Mouse (Mus musculus) cerebellum, adult 2 months (tissue): Measurements from ENCODE around the gene Colgalt1.

ENCODE experiments used
- CTCF ChIP-seq: fragments of 200-500 bp; IDR thresholded peaks from 2 replicates; pipeline ENCODE4 v1.5.1; 2011; ENCODE audit warnings: low read depth, mild to moderate bottlenecking, control low read depth, low read length, moderate library complexity, borderline replicate concordance; ENCODE audit not compliant: insufficient read depth
- POLR2A ChIP-seq: fragments of 200-500 bp; IDR thresholded peaks from 2 replicates; pipeline ENCODE4 v1.6.1; 2011; ENCODE audit warnings: low read length, control low read depth, borderline replicate concordance; ENCODE audit not compliant: insufficient read depth

- TF ChIP-seq CTCF (no peak), POLR2A (no peak)
Observed at GRCm38 (mm10) chr8:71568387-71568937, 42.3 kb upstream of the Colgalt1 start, which contains the start of gene Slc27a1.
